Mouse (Mus musculus) ES-E14 (cell line): Measurements from ENCODE around the gene Zrsr1. TPM values are rescaled to one million over a fixed set of nuclear protein-coding genes. Genes with fewer than 3 reads are reported as not detected.
A peak's percentile ranks its signal among the peaks of the same experiment; 100 is the strongest.

Source experiments
- DNase-seq: peaks from one replicate; pipeline ENCODE4 v3.0.0-alpha.2; 2013; ENCODE audit warnings: low read depth, low spot score
- H3K27ac ChIP-seq: 2 replicates; pipeline ENCODE4 v1.5.1; 2012; ENCODE audit warnings: low read depth, mild to moderate bottlenecking, low read length, moderate library complexity, mixed read lengths; ENCODE audit not compliant: poor library complexity, insufficient read depth, severe bottlenecking
- H3K36me3 ChIP-seq: 2 replicates; pipeline ENCODE4 v1.6.1; 2012; ENCODE audit warnings: mild to moderate bottlenecking, low read length, moderate library complexity, mixed read lengths; ENCODE audit not compliant: control insufficient read depth, poor library complexity, insufficient read depth, severe bottlenecking
- H3K4me1 ChIP-seq, 2 experiments: fragments of 150-350 bp in 1 of 2; sonication (generic) in 1 of 2; 2 replicates each; pipeline ENCODE4 v1.6.1; 2012; ENCODE audit warnings: low read length in 2 of 2, mild to moderate bottlenecking in 1 of 2, mixed read lengths in 1 of 2; ENCODE audit not compliant: control insufficient read depth in 2 of 2, insufficient read depth in 2 of 2, poor library complexity in 1 of 2
- H3K4me3 ChIP-seq, 2 experiments: fragments of 150-350 bp in 1 of 2; sonication (generic) in 1 of 2; 2 replicates each; pipeline ENCODE4 v1.5.1; 2012; ENCODE audit warnings: low read length in 2 of 2, low read depth in 1 of 2, mild to moderate bottlenecking in 1 of 2, mixed read lengths in 1 of 2; ENCODE audit not compliant: insufficient read depth in 1 of 2, poor library complexity in 1 of 2, severe bottlenecking in 1 of 2
- H3K9ac ChIP-seq: 2 replicates; pipeline ENCODE4 v1.6.1; 2012; ENCODE audit warnings: low read depth, mild to moderate bottlenecking, low read length, mixed read lengths; ENCODE audit not compliant: poor library complexity, insufficient read depth, severe bottlenecking
- H3K9me3 ChIP-seq: fragments of 150-350 bp; sonication (generic); 2 replicates; pipeline ENCODE4 v1.6.1; 2012; ENCODE audit warnings: low read depth, mild to moderate bottlenecking, low read length; ENCODE audit not compliant: control insufficient read depth, insufficient read depth
- CHD2 ChIP-seq: IDR thresholded peaks from 2 replicates; pipeline ENCODE4 v1.6.1; 2014; ENCODE audit warnings: mild to moderate bottlenecking, low read depth, low read length, inconsistent platforms
- HCFC1 ChIP-seq: IDR thresholded peaks from 2 replicates; pipeline ENCODE4 v1.6.1; 2012; ENCODE audit warnings: low read length, inconsistent platforms, borderline replicate concordance; ENCODE audit not compliant: insufficient read depth
- MAFK ChIP-seq: IDR thresholded peaks from 2 replicates; pipeline ENCODE4 v1.6.1; 2014; ENCODE audit warnings: mild to moderate bottlenecking, low read depth, low read length, inconsistent platforms; ENCODE audit not compliant: insufficient read depth
- ZC3H11A ChIP-seq: IDR thresholded peaks from 2 replicates; pipeline ENCODE4 v1.6.1; 2012; ENCODE audit warnings: low read depth, mild to moderate bottlenecking, inconsistent platforms, low read length, borderline replicate concordance
- ZNF384 ChIP-seq: IDR thresholded peaks from 2 replicates; pipeline ENCODE4 v1.6.1; 2012; ENCODE audit warnings: low read depth, low read length, inconsistent platforms
- in situ Hi-C, 2 experiments: fragments of 600-800 bp; cut with MboI; formaldehyde crosslinking; loops; one replicate each; pipeline ENCODE4 v1.15.1; 2025; ENCODE audit warnings: low sequenced_read_pairs in 2 of 2, inconsistent platforms in 1 of 2; ENCODE audit not compliant: unreplicated experiment in 2 of 2
- total RNA-seq: library from RNA; depleted of rRNA; stranded (reverse); fragments of 300-350 nt; gene quantifications from 2 replicates; pipeline ENCODE4 v1.2.3, GENCODE M21; 2012

The Zrsr1 gene
- total RNA-seq, 1 experiment: 18.0 TPM

DNA sequence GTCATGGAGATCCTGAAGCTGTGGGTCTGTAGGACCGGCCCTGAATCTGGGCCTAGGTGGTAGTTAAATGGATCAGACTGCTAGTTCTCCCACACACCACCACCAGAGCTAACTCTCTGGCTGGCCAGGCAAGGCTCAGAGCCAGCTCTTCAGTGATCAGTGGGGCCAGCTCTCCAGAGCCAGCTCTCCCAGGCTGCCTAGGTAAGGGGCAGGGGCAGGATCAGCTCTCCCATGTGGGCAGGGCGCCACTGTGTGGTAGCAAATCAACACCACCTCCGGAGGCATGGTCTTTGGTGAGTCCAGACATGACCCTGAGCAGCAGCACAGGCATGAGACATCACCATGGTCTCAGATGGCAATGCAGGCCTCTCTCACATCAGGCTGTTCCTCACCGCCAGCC, 15.0 kb upstream of the Zrsr1 start:
- H3K27ac ChIP-seq: no peak overlapping the region
- DNase-seq: peak; percentile 54
- in situ Hi-C loops: loop anchor here in 1 of 2 experiments (5.0 kb wide), 1 partner anchor 320 kb away; no protein-coding TSS in a partner anchor
- peak overlapping the region; percentile 36 to 57 for H3K4me3 ChIP-seq
- peaks cover 5% of the 10 kb centered on the region; the same call in 1 of the 2 replicates for H3K36me3 ChIP-seq
- peaks cover 0 to 4% of the 10 kb centered on the region in 2 experiments; a peak in 1 of 4 replicates for H3K4me1 ChIP-seq
- no peaks in the 10 kb centered on the region for H3K9me3 ChIP-seq
- peak overlapping the region; percentile 55; the same call in 1 of the 2 replicates for H3K9ac ChIP-seq
- no peak for TF ChIP-seq CHD2
- TF ChIP-seq ZC3H11A: peak; percentile 82

DNA sequence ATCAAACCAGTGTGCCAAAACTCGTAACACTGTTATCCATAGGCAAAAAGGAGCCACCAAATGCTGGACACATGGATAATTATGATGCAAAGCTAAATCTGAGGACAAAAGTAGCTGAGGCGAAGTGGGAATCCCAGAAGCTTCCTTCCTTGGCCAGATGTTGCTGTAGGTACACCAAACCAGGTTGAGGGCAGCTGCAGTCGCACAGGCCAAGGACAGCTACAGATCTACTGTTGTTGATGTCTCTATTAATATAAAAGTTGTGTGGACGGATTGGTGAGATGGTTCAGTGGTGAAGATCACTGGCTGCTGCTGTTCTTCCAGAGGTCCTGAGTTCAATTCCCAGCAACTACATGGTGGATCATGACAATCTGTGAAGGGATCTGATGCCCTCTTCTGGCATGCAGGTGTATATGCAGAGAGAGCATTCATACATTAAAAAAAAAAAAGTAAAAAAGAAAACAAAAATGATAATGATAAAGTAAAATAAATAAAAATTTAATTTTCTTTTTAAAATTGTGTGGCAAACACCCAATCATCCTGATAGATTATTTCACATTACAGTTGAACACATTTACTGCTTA, 13.9 kb upstream of the Zrsr1 start:
- no peak overlapping the region for H3K4me3 ChIP-seq
- no peak overlapping the region for H3K9ac ChIP-seq
- H3K36me3 ChIP-seq: peaks cover 2% of the 10 kb centered on the region; the same call in 1 of the 2 replicates
- TF ChIP-seq ZNF384 (peak; percentile 91), MAFK (no peak), ZC3H11A (peak; percentile 44; the same call in 1 of the 2 replicates), CHD2 (no peak)
- no peaks in the 10 kb centered on the region for H3K9me3 ChIP-seq
- in situ Hi-C loops: loop anchor here in 1 of 2 experiments (5.0 kb wide), 1 partner anchor 321 kb away; no protein-coding TSS in a partner anchor
- H3K27ac ChIP-seq: no peak overlapping the region
- H3K4me1 ChIP-seq: peaks cover 0 to 4% of the 10 kb centered on the region in 2 experiments; a peak in 1 of 4 replicates
- no peak for DNase-seq

DNA sequence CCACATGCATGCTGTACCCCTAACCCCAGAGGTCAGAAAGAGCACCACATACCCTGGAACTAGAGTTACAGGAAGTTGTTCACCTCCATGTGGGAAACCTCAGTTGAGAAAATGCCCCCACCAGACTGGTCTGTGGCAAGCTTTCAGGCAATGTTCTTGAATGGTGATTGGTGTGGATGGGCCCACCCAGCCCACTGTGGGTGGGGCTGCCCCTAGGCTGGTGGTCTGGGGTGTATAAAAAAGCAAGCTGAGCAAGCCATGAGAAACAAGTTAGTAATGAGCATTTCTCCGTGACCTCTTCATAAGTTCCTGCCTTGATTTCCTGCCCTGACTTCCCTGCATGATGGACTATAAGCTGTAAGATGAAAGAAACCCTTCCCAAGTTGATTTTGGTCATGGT, 9.7 kb upstream of the Zrsr1 start:
- Histone ChIP-seq H3K4me3 (no peak overlapping the region), H3K4me1 (0 out of 4 replicates have a peak, but pooled peaks cover 0 to 2% of the 10 kb centered on the region in 2 experiments), H3K36me3 (peaks cover 2% of the 10 kb centered on the region; the same call in 1 of the 2 replicates), H3K27ac (no peak overlapping the region), H3K9ac (no peak overlapping the region), H3K9me3 (no peaks in the 10 kb centered on the region)
- TF ChIP-seq ZNF384 (no peak), MAFK (no peak)
- in situ Hi-C loops: loop anchor here in 1 of 2 experiments (10.0 kb wide), 1 partner anchor 327 kb away; no protein-coding TSS in a partner anchor
- no peak for DNase-seq

DNA sequence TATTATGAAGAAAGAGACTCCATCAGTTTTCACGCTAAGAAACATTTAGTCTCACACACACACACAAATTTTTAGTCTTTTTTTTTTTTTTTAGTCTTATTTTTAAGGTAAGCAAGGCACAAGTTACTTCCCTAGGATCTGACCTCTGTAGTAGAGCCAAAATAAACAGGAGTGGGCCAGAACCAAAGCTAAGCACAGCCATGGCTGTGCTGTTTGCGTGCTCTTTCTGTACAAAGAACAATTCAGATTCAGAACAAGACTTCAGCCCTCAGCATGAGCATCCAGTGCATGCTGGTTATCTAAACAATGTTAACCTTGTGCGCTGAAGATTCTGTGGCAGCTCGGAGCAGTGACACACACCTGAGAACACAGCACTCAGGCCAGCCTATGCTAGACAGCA, 7.4 kb upstream of the Zrsr1 start:
- DNase-seq: no peak
- 0 out of 4 replicates have a peak, but pooled peaks cover 0 to 2% of the 10 kb centered on the region in 2 experiments for H3K4me1 ChIP-seq
- H3K27ac ChIP-seq: no peak overlapping the region
- H3K4me3 ChIP-seq: no peak overlapping the region
- H3K9ac ChIP-seq: no peak overlapping the region
- TF ChIP-seq CHD2 (no peak), HCFC1 (no peak), ZC3H11A (no peak), ZNF384 (no peak), MAFK (no peak)
- in situ Hi-C loops: loop anchor here in 1 of 2 experiments (10.0 kb wide), 1 partner anchor 330 kb away; no protein-coding TSS in a partner anchor
- no peaks in the 10 kb centered on the region for H3K36me3 ChIP-seq
- no peaks in the 10 kb centered on the region for H3K9me3 ChIP-seq

DNA sequence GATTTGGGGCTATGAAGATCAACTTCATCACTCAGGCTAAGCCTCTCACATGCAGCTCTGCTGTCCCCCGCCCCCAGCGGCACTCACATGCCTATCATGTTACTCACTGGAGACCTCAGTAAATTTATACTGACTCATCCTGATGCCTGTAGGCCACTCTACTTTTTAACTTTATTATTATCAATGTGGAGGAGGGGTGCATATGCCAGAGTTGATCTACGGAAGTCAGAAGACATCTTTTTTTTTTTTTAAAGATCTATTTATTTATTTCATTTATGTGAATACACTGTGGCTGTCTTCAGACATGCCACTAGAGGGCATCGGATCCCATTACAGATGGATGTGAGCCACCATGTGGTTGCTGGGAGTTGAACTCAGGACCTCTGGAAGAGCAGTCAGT, 6.3 kb upstream of the Zrsr1 start:
- TF ChIP-seq HCFC1 (no peak), ZNF384 (0 out of 2 replicates have a peak, but pooled peaks have one; percentile 18), CHD2 (no peak), MAFK (no peak), ZC3H11A (no peak)
- in situ Hi-C loops: loop anchor here in 1 of 2 experiments (10.0 kb wide), 1 partner anchor 331 kb away; no protein-coding TSS in a partner anchor
- no peak overlapping the region for H3K27ac ChIP-seq
- H3K9me3 ChIP-seq: no peaks in the 10 kb centered on the region; the same call in 1 of the 2 replicates
- H3K9ac ChIP-seq: no peak overlapping the region
- H3K4me3 ChIP-seq: no peak overlapping the region
- DNase-seq: no peak
- H3K36me3 ChIP-seq: no peaks in the 10 kb centered on the region
- 0 out of 4 replicates have a peak, but pooled peaks cover 0 to 2% of the 10 kb centered on the region in 2 experiments for H3K4me1 ChIP-seq
